Mouse (Mus musculus) olfactory bulb, adult 2 months (tissue): ENCODE data around the gene H2al1f.

Source experiments
- CTCF ChIP-seq: fragments of 200-500 bp; IDR thresholded peaks from 2 replicates; pipeline ENCODE4 v1.5.1; 2012; ENCODE audit warnings: low read depth, mild to moderate bottlenecking, low read length, moderate library complexity; ENCODE audit not compliant: insufficient read depth
- POLR2A ChIP-seq: fragments of 200-500 bp; IDR thresholded peaks from 2 replicates; pipeline ENCODE4 v1.6.1; 2012; ENCODE audit warnings: mild to moderate bottlenecking, low read depth, low read length, moderate library complexity; ENCODE audit not compliant: insufficient read depth

GRCm38 (mm10) chrX:11280741-11281140, 34.2 kb upstream of the H2al1f start:
- TF ChIP-seq CTCF (no peak), POLR2A (no peak)
